Mouse (Mus musculus) midbrain, embryonic 15.5 days (tissue): ENCODE data around the gene Zfp846. TPM values are rescaled to one million over a fixed set of nuclear protein-coding genes. Genes with fewer than 3 reads are reported as not detected.
"Not testable (repeated sequence)": the region's sequence is repeated elsewhere in the genome, so short reads cannot be mapped to it uniquely, and the experiment has no call there.

ENCODE experiments used
- ATAC-seq: fragments of 200-750 bp; cut with Nextera tagmentation; replicated peaks from 2 replicates; pipeline ENCODE4 v1.8.0; 2017; ENCODE audit warnings: moderate TSS enrichment
- H3K27ac ChIP-seq: fragments of 300-500 bp; sonication (generic); 2 replicates; pipeline ENCODE4 v1.5.1; 2015; ENCODE audit warnings: mild to moderate bottlenecking, inconsistent platforms
- H3K27me3 ChIP-seq: fragments of 300-500 bp; sonication (generic); replicated peaks from 2 replicates; pipeline ENCODE4 v1.6.1; 2015; ENCODE audit warnings: inconsistent platforms
- H3K36me3 ChIP-seq: fragments of 300-500 bp; sonication (generic); replicated peaks from 2 replicates; pipeline ENCODE4 v1.6.1; 2015; ENCODE audit warnings: inconsistent platforms
- H3K4me1 ChIP-seq: fragments of 300-500 bp; sonication (generic); 2 replicates; pipeline ENCODE4 v1.6.1; 2015; ENCODE audit warnings: inconsistent platforms
- H3K4me2 ChIP-seq: fragments of 300-500 bp; sonication (generic); 2 replicates; pipeline ENCODE4 v1.6.1; 2015; ENCODE audit warnings: inconsistent platforms, mild to moderate bottlenecking, moderate library complexity
- H3K4me3 ChIP-seq: fragments of 300-500 bp; sonication (generic); 2 replicates; pipeline ENCODE4 v1.5.1; 2015; ENCODE audit warnings: mild to moderate bottlenecking, inconsistent platforms
- H3K9ac ChIP-seq: fragments of 300-500 bp; sonication (generic); 2 replicates; pipeline ENCODE4 v1.6.1; 2015; ENCODE audit warnings: mild to moderate bottlenecking, inconsistent platforms
- H3K9me3 ChIP-seq: fragments of 300-500 bp; sonication (generic); 2 replicates; pipeline ENCODE4 v1.6.1; 2016; ENCODE audit warnings: inconsistent platforms
- WGBS: fragments of 180-500 bp; shearing (Covaris S2); methylation state at CpG from one replicate; pipeline ENCODE4 v1.1.7; 2015; ENCODE audit warnings: mixed read lengths; 5-methylcytosine and 5-hydroxymethylcytosine counted together
- polyA plus RNA-seq: library from polyadenylated mRNA; unstranded; fragments of >200 nt; fragmentation: Nextera tagmentation; extraction: Ambion mirVana; gene quantifications from 2 replicates; pipeline ENCODE4 v1.2.1, GENCODE M21; 2015

Gene Zfp846
- polyA plus RNA-seq, 1 experiment from 2014 or later: 60.5 TPM

DNA sequence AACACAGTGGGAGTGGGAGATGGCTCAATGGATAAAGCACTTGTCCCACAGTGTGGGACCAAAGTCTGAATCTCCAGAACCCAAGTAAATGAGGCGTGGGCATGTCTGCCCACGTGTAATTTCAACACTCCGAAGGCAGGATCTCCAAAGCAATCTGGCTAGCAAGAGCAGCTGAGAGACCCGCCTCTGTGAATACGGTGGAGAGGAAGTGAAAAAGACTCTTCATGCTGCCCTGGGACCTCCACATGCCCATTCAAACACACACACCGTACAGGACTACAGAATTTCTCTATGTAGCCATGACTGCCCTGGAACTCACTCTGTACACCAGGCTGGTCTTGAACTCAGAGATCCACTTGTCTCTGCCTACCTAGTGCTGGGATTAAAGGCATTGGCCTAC lies 20.2 kb downstream of the Zfp846 start:
- Histone ChIP-seq H3K9me3 (no peaks in the 10 kb centered on the region), H3K27ac (no peak overlapping the region), H3K27me3 (no peaks in the 10 kb centered on the region), H3K4me3 (no peak overlapping the region), H3K36me3 (0 out of 2 replicates have a peak, but pooled peaks cover 8% of the 10 kb centered on the region), H3K4me2 (no peak overlapping the region), H3K4me1 (peaks cover 1% of the 10 kb centered on the region), H3K9ac (no peak overlapping the region)
- WGBS: 86% methylated on average over 6 of the region's 6 CpGs
- ATAC-seq: no peak

DNA sequence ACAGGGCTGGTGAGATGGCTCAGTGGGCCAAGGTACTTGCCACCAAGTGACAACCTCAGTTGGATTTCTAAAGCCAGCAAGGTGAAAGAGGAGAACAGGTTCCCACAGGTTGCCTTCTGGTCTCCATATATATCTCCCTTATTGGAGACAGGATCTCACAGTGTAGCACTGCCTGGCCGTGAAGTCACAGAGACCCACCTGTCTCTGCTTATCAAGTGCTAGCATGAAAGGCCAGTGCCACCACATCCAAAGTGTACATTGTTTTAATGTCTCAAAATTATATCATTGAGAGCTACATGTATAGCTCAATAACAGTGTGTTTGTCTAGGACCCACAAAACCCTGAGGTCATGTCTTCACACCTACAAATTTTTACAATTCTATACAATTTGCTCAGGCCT lies 25.2 kb downstream of the Zfp846 start:
- Histone ChIP-seq H3K27ac (peak overlapping the region; percentile 99), H3K9ac (no peak overlapping the region; the same call in 1 of the 2 replicates), H3K36me3 (0 out of 2 replicates have a peak, but pooled peaks cover 3% of the 10 kb centered on the region)

DNA sequence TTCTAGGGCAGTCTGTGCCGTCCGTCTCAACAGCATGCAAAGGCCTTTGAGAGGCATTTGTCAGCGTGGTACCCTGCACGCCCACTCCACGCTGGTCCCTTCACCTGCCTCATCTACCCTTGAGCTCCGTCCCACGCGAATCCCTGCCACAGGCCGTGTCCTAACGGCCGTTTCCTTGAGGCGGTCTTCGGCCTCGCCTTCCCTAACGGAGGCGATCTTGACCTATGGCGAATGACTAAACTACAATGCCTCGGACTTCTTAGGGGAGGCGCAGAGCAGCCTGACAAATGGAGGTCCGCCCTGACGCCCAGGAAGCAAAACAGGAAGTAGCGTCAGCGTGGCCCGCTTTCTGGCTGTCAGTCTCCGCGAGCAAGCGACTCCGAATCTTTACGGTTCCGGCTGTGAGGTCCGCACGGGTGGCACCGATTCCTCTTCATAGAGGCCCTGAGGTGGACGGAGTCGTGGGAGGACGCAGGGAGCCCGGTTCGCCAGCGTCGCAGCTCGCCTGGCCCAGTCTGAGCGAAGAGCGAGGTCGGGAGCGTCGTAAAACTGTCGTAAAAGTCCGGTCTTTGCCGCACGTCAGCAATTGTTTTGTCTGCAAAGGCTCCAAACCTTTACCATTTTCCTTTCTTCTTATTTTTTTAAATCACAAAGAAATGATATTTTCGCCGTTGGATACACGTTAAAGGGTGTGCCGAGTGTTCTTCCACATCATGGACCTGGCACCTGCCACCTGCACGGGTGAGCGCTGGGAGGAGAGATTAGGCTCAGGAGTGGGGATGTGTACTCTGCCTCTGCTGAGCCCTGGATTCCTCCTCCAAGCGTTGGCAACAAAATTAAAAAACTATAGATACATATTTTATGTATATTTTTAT lies 26.2 kb downstream of the Zfp846 start:
- Histone ChIP-seq H3K9ac (peak overlapping the region; percentile 79), H3K27me3 (no peaks in the 10 kb centered on the region), H3K4me3 (peak overlapping the region; percentile 69), H3K36me3 (0 out of 2 replicates have a peak, but pooled peaks cover 3% of the 10 kb centered on the region), H3K27ac (peak overlapping the region; percentile 99), H3K9me3 (no peaks in the 10 kb centered on the region), H3K4me2 (peak overlapping the region; percentile 62), H3K4me1 (peaks cover 12% of the 10 kb centered on the region)
- peak; percentile 92 for ATAC-seq
- under 1% methylated on average over 57 of the region's 57 CpGs for WGBS

More for the DNA sequence above, 25.2 kb downstream of the Zfp846 start:
- Histone ChIP-seq H3K27me3 (no peaks in the 10 kb centered on the region), H3K9me3 (no peaks in the 10 kb centered on the region), H3K4me3 (peak overlapping the region; percentile 69; the same call in 1 of the 2 replicates), H3K4me1 (peaks cover 12% of the 10 kb centered on the region), H3K4me2 (peak overlapping the region; percentile 62)
- 89% methylated on average over 1 of the region's 1 CpGs for WGBS
- ATAC-seq: 0 out of 2 replicates have a peak, but pooled peaks have one; percentile 5

DNA sequence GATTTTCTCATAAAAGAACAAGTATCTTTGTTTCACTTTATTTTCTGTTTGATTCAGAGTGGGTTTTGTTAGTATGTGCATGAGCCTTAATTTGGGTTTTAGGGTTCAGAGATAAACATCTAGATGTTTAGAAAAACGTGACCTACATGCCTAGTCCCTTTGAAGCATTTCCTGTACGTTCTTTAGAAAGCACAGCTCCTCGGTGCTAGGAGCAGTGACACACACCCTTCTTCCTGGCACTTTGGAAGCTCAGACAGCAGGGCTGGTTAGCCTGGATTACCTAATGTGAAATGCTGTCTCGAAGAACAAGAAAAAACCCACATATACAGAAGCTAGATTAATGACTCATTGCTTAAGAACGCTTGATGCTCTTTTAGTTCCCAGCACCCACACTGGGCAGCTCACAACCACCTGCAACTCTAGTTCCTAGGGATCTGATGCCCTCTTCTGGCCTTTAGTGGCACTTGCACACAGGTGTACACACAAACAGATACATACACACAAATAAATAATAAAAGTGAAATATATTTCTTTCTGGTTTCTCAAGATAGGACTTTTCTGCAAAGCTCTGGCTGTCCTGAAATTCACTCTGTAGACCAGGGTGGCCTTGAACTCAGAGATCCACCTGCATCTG lies 28.9 kb downstream of the Zfp846 start:
- 91% methylated on average over 5 of the region's 5 CpGs for WGBS
- no peak overlapping the region for H3K4me2 ChIP-seq
- no peak overlapping the region for H3K4me3 ChIP-seq
- no peaks in the 10 kb centered on the region for H3K9me3 ChIP-seq
- no peaks in the 10 kb centered on the region for H3K27me3 ChIP-seq
- H3K36me3 ChIP-seq: no peaks in the 10 kb centered on the region
- peaks cover 12% of the 10 kb centered on the region for H3K4me1 ChIP-seq
- no peak overlapping the region for H3K9ac ChIP-seq
- no peak for ATAC-seq
- no peak overlapping the region for H3K27ac ChIP-seq

DNA sequence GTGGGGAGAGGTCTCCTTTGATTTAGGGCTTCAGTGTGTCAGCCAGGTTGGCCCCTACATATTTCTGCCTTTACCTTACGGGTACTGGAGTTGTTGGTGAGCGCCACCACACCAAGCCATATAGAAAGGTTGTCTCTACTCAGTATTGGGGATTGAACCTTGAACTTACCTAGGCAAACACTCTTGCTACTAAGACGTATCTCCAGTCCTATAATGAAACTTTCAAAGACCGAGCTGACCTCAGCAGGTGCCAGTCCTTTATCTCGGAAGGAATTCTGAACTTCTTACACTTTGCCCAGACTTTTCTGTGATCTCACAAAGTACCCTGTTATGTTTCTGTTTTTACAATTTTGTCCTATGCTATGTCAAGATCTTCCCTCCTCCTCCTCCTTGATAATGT lies 30.9 kb downstream of the Zfp846 start:
- peaks cover 5% of the 10 kb centered on the region for H3K4me1 ChIP-seq
- no peak overlapping the region for H3K4me2 ChIP-seq
- H3K27ac ChIP-seq: no peak overlapping the region
- WGBS: 86% methylated on average over 5 of the region's 5 CpGs
- H3K36me3 ChIP-seq: no peaks in the 10 kb centered on the region; the same call in 1 of the 2 replicates
- no peak overlapping the region for H3K9ac ChIP-seq
- no peak for ATAC-seq
- H3K9me3 ChIP-seq: no peaks in the 10 kb centered on the region
- H3K4me3 ChIP-seq: no peak overlapping the region
- no peaks in the 10 kb centered on the region for H3K27me3 ChIP-seq

DNA sequence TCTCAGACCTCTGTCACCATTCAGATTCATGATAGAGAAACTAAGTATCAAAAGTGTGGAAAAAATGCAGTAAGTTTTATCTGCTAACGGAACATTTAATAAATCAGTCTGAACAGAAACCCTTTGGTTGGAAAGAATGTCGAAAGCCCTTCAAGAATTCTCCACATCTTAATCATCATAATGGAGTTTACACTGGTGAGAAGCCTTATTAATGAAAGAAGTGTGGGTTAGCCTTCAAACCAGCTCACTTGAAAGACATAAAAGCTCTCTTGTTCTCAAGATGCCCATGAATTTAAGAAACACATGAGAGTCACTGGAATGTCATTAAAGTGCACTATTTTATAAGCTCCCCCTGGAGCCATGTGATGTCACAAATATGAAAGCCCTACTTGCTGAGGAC lies 35.6 kb downstream of the Zfp846 start:
- Histone ChIP-seq H3K9ac (no peak overlapping the region), H3K4me2 (no peak overlapping the region), H3K4me1 (no peaks in the 10 kb centered on the region), H3K36me3 (peaks cover 3% of the 10 kb centered on the region; the same call in 1 of the 2 replicates), H3K9me3 (no peaks in the 10 kb centered on the region), H3K4me3 (no peak overlapping the region), H3K27me3 (no peaks in the 10 kb centered on the region), H3K27ac (no peak overlapping the region)
- 93% methylated on average over 2 of the region's 2 CpGs for WGBS
- no peak for ATAC-seq

DNA sequence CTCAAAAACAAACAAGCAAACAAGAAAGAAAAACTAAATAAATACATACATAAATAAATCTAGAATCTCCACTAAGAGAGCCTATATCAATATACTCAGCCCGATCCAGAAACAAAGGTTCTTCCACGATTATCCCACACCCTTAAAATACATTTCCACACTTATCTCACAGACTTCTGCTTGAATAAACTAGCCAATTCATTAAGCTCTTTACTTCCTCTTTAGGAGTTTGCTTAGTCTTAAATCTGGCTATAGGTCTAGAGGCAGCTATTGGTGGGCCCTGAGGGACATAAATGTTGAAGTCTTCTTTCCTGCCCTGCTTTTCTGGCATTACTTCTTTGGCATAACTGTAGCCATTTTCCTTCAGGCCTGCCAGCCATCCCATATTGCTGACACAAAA lies 50.2 kb downstream of the Zfp846 start:
- H3K4me2 ChIP-seq: no peak overlapping the region
- no peaks in the 10 kb centered on the region for H3K9me3 ChIP-seq
- 94% methylated on average over 2 of the region's 2 CpGs for WGBS
- H3K9ac ChIP-seq: no peak overlapping the region
- no peaks in the 10 kb centered on the region for H3K27me3 ChIP-seq
- H3K4me3 ChIP-seq: no peak overlapping the region
- H3K36me3 ChIP-seq: no peaks in the 10 kb centered on the region
- no peaks in the 10 kb centered on the region for H3K4me1 ChIP-seq
- no peak overlapping the region for H3K27ac ChIP-seq
- ATAC-seq: no peak

DNA sequence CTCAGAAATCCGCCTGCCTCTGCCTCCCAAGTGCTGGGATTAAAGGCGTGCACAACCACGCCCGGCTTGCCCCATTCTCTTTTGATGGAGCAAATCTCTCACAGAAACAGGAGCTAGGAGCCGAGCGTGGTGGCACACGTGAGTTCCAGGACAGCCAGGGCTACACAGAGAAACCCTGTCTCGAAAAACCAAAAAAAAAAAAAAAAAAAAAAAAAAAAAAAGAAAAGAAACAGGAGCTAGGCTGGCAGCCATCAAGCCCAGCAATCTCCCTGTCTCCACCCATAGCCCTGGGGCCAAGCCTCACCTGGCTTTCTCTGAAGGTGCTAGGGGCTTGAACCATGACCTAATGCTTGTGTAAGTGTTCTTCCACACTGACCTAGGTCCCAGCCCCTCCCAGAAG lies 54.6 kb downstream of the Zfp846 start:
- H3K27ac ChIP-seq, H3K4me3 ChIP-seq, H3K4me2 ChIP-seq, H3K27me3 ChIP-seq, H3K9ac ChIP-seq, ATAC-seq, H3K4me1 ChIP-seq, H3K9me3 ChIP-seq: not testable (repeated sequence)
- H3K36me3 ChIP-seq: peaks cover 11% of the 10 kb centered on the region; the same call in 1 of the 2 replicates
- 92% methylated on average over 8 of the region's 8 CpGs for WGBS

DNA sequence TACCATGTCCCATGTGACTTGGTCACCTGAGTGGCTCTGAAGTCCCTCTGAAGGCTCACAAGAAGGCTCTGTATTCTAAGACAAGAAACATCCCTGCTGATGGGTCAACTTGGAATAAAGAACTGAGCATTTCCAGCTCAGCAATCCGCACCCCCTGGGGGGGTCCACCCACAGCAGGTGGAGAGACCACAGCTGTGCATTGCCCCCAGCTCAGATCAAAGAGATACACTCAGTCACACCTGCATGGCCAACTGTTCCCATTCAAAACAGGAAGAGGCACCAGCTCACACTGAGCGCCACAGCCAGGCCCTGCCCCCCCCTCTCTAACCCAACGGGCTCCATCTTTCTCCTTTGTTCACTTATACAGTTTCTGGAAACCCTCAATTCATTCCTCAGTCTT lies 55.2 kb downstream of the Zfp846 start:
- ATAC-seq: no peak

DNA sequence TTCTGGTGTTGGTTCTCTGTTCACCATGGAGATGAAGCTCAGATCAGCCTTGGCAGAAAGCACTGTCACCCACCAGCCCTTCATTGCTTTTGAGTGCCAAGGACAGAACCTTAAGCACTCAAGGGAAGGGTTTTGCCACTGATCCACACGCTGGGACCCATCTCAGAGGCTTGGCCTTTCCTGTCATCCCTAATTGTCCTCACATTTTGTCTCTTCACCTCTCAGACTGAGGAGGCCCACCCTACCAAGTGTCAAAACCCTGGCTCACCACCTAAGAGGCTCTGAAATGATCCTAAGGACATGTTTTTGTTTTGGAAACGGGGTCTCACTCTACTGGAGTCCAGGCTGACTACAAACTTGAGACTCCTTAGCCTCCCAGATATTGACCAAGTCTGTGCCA lies 55.7 kb downstream of the Zfp846 start:
- 84% methylated on average over 2 of the region's 2 CpGs for WGBS
- Histone ChIP-seq H3K9me3 (no peaks in the 10 kb centered on the region), H3K36me3 (peaks cover 11% of the 10 kb centered on the region; the same call in 1 of the 2 replicates)

More for the DNA sequence above, 55.2 kb downstream of the Zfp846 start:
- H3K36me3 ChIP-seq: peaks cover 11% of the 10 kb centered on the region; the same call in 1 of the 2 replicates
- no peaks in the 10 kb centered on the region for H3K9me3 ChIP-seq
- no peak overlapping the region for H3K4me2 ChIP-seq
- no peaks in the 10 kb centered on the region for H3K27me3 ChIP-seq
- H3K27ac ChIP-seq: no peak overlapping the region
- peaks cover 15% of the 10 kb centered on the region for H3K4me1 ChIP-seq
- H3K9ac ChIP-seq: no peak overlapping the region
- WGBS: 83% methylated on average over 3 of the region's 3 CpGs
- H3K4me3 ChIP-seq: no peak overlapping the region

DNA sequence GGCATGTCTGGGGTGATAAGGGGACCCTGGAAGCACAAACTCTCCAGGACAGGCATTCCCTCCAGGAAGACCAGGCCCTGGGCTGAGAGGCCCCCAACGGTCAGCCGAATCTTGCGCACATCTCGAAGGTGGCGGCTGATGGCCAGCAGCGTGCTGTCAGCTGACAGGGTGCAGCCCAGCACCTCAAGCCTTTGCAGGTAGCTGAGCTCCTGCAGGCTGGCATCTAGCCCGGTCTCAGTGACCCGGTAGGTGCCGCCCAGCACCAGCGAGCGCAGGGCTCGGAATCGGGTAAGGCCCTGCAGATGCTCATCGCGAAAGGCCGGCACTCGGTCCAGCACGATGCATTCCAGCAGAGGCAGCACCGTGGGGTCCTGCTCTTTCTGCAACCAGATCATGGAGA lies 57.5 kb downstream of the Zfp846 start:
- Histone ChIP-seq H3K36me3 (peaks cover 11% of the 10 kb centered on the region; the same call in 1 of the 2 replicates), H3K4me2 (no peak overlapping the region), H3K27me3 (no peaks in the 10 kb centered on the region), H3K4me1 (peaks cover 27% of the 10 kb centered on the region), H3K9me3 (no peaks in the 10 kb centered on the region), H3K9ac (no peak overlapping the region), H3K27ac (no peak overlapping the region), H3K4me3 (no peak overlapping the region)
- WGBS: 95% methylated on average over 19 of the region's 19 CpGs
- no peak for ATAC-seq

More for the DNA sequence above, 55.7 kb downstream of the Zfp846 start:
- Histone ChIP-seq H3K9ac (no peak overlapping the region), H3K4me3 (no peak overlapping the region), H3K4me1 (peaks cover 19% of the 10 kb centered on the region), H3K27me3 (no peaks in the 10 kb centered on the region), H3K4me2 (no peak overlapping the region), H3K27ac (no peak overlapping the region)
- no peak for ATAC-seq

DNA sequence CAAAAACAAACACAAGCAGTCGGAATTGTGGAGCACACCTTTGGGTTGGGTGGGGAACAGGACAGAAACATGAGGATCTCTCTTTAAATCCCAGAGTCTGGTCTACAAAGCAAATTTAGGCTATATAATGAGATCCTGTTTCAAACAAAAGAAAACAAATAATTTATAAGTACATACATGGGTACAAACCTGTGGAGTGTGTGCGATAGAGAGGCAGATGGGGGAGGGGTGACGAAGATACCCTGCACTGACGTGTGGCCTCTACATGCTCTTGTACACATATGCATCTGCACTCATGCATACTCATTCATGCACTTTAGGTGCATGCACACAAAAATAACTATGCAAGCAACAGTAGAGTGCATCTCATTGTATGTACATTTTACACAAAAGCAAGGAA lies 58.4 kb downstream of the Zfp846 start:
- Histone ChIP-seq H3K9ac (no peak overlapping the region), H3K9me3 (no peaks in the 10 kb centered on the region), H3K4me2 (no peak overlapping the region), H3K36me3 (peaks cover 11% of the 10 kb centered on the region; the same call in 1 of the 2 replicates), H3K4me3 (no peak overlapping the region), H3K4me1 (peaks cover 31% of the 10 kb centered on the region), H3K27ac (no peak overlapping the region), H3K27me3 (no peaks in the 10 kb centered on the region)
- ATAC-seq: no peak
- 93% methylated on average over 4 of the region's 4 CpGs for WGBS
